Mouse (Mus musculus) erythroblast, embryonic 14.5 days (primary cell): Measurements from ENCODE around the gene Dbndd2. TPM values are rescaled to one million over a fixed set of nuclear protein-coding genes. Genes with fewer than 3 reads are reported as not detected.

Source experiments
- H3K27me3 ChIP-seq: 2 replicates; pipeline ENCODE4 v1.6.1; 2012; ENCODE audit warnings: inconsistent platforms; ENCODE audit not compliant: control insufficient read depth
- H3K36me3 ChIP-seq: 2 replicates; pipeline ENCODE4 v1.6.1; 2012; ENCODE audit warnings: mild to moderate bottlenecking, inconsistent platforms; ENCODE audit not compliant: control insufficient read depth
- H3K4me1 ChIP-seq: 2 replicates; pipeline ENCODE4 v1.6.1; 2012; ENCODE audit warnings: inconsistent platforms; ENCODE audit not compliant: control insufficient read depth
- H3K4me3 ChIP-seq: replicated peaks from 2 replicates; pipeline ENCODE3; 2012; ENCODE audit warnings: moderate library complexity, mild to moderate bottlenecking, inconsistent platforms
- H3K9me3 ChIP-seq: 2 replicates; pipeline ENCODE4 v1.6.1; 2012; ENCODE audit warnings: low read length, inconsistent platforms, mixed read lengths; ENCODE audit not compliant: control insufficient read depth
- GATA1 ChIP-seq: IDR thresholded peaks from 2 replicates; pipeline ENCODE4 v1.6.1; 2012; ENCODE audit warnings: low read length, inconsistent platforms, mixed read lengths
- TAL1 ChIP-seq: IDR thresholded peaks from 3 replicates; pipeline ENCODE4 v1.6.1; 2012; ENCODE audit warnings: low read length, inconsistent platforms, mixed read lengths
- polyA plus RNA-seq: library from polyadenylated mRNA; stranded (reverse); fragments of >175 nt; gene quantifications from 2 replicates; pipeline ENCODE4 v1.2.3, GENCODE M21; 2012

Gene Dbndd2
- polyA plus RNA-seq, 1 experiment, result 0.11 TPM

DNA sequence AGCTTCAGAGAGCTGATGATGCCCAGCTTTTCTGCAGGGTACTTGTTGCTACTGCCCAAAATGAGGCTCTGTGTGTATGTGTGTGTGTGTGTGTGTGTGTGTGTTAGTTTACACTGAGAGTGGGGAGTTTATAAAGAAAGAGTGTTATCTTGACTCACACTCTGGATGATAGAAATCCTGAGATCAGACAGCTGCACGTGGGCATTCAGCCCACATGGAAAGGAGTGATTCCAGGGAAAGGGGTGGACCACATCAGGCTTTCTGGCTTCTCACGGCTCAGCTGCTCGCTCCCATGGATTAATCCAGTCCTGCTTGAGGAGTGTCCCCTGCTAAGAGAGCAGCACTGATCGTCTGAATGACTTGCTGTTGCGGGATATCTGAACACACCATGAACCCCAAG lies 56.2 kb downstream of the Dbndd2 start:
- TF ChIP-seq TAL1, result no peak
- no peak for TF ChIP-seq GATA1
- no peaks in the 10 kb centered on the region for H3K36me3 ChIP-seq

DNA sequence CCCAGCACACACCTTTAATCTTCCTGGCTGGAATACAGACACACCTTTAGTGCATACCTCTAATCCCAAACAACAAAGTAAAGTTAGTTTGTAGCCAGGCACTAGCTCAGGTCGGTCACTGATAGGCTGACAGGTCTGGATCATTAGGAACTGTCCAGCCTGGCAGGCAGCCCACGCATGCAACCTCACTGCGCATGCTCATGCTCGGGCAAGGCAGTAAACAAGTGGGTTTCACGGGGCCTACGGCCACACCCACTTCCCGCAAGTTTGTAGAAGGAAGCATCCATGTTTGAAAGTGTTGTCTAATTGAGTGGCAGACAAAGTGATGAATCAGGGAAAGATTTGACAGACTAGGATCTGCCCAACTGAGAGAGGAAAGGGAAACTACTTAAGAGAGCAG lies 56.7 kb downstream of the Dbndd2 start:
- Histone ChIP-seq H3K4me3 (no peak overlapping the region), H3K4me1 (no peaks in the 10 kb centered on the region), H3K36me3 (no peaks in the 10 kb centered on the region), H3K9me3 (no peaks in the 10 kb centered on the region), H3K27me3 (no peaks in the 10 kb centered on the region)
- no peak for TF ChIP-seq TAL1
- no peak for TF ChIP-seq GATA1

More for the DNA sequence above, 56.2 kb downstream of the Dbndd2 start:
- Histone ChIP-seq H3K9me3 (no peaks in the 10 kb centered on the region), H3K27me3 (no peaks in the 10 kb centered on the region), H3K4me1 (no peaks in the 10 kb centered on the region), H3K4me3 (no peak overlapping the region)

Other genes starting within 250 kb of the Dbndd2 start
- gene Svs2, start 247.6 kb upstream of the Dbndd2 start, polyA plus RNA-seq, result not detected in 2 replicates
- gene Svs3b, start 229.5 kb upstream of the Dbndd2 start, polyA plus RNA-seq, result not detected in 2 replicates
- not detected in 2 replicates for gene Svs4, start 207.6 kb upstream of the Dbndd2 start, polyA plus RNA-seq
- gene Svs3a, start 196.8 kb upstream of the Dbndd2 start, polyA plus RNA-seq, result not detected in 2 replicates
- not detected in 2 replicates for gene Svs6, start 169.4 kb upstream of the Dbndd2 start, polyA plus RNA-seq
- gene Svs5, start 153.4 kb upstream of the Dbndd2 start, polyA plus RNA-seq, result not detected in 2 replicates
- not detected in 2 replicates for gene Slpi, start 97.0 kb upstream of the Dbndd2 start, polyA plus RNA-seq
- gene Rbpjl, start 83.0 kb upstream of the Dbndd2 start, polyA plus RNA-seq, result 0.06 TPM in 1 of 2 replicates, not detected in the other
- gene Matn4, start 80.9 kb upstream of the Dbndd2 start, polyA plus RNA-seq, result not detected in 2 replicates
- gene Sdc4, start 42.2 kb upstream of the Dbndd2 start, polyA plus RNA-seq, result 0.03 TPM in 1 of 2 replicates, not detected in the other
- gene Sys1, start 29.1 kb upstream of the Dbndd2 start, polyA plus RNA-seq, result 7.9 and 10.3 TPM in 2 replicates
- not detected in 2 replicates for gene Gm20458, start 25.1 kb upstream of the Dbndd2 start, polyA plus RNA-seq
- gene Trp53tg5, start 12.4 kb upstream of the Dbndd2 start, polyA plus RNA-seq, result not detected in 2 replicates
- gene Pigt, start 11.4 kb downstream of the Dbndd2 start, polyA plus RNA-seq, result 12.7 and 13.8 TPM in 2 replicates
- gene Wfdc2, start 76.3 kb downstream of the Dbndd2 start, polyA plus RNA-seq, result not detected in 2 replicates
- not detected in 2 replicates for gene Spint3, start 87.4 kb downstream of the Dbndd2 start, polyA plus RNA-seq
- gene Wfdc6a, start 99.3 kb downstream of the Dbndd2 start, polyA plus RNA-seq, result not detected in 2 replicates
- gene Eppin, start 107.5 kb downstream of the Dbndd2 start, polyA plus RNA-seq, result not detected in 2 replicates
- gene Wfdc6b, start 127.4 kb downstream of the Dbndd2 start, polyA plus RNA-seq, result not detected in 2 replicates
- not detected in 2 replicates for gene Wfdc8, start 127.5 kb downstream of the Dbndd2 start, polyA plus RNA-seq
- gene Wfdc16, start 152.7 kb downstream of the Dbndd2 start, polyA plus RNA-seq, result 0.05 TPM in 1 of 2 replicates, not detected in the other
- gene Wfdc10, start 169.9 kb downstream of the Dbndd2 start, polyA plus RNA-seq, result not detected in 2 replicates
- not detected in 2 replicates for gene Wfdc9, start 170.5 kb downstream of the Dbndd2 start, polyA plus RNA-seq
- not detected in 2 replicates for gene Wfdc11, start 188.0 kb downstream of the Dbndd2 start, polyA plus RNA-seq
- not detected in 2 replicates for gene Wfdc13, start 199.0 kb downstream of the Dbndd2 start, polyA plus RNA-seq
- not detected in 2 replicates for gene Spint4, start 212.4 kb downstream of the Dbndd2 start, polyA plus RNA-seq
- not detected in 2 replicates for gene Spint5, start 229.2 kb downstream of the Dbndd2 start, polyA plus RNA-seq